Mouse (Mus musculus) limb, embryonic 13.5 days (tissue): Measurements from ENCODE around the gene Rbms3. TPM values are rescaled to one million over a fixed set of nuclear protein-coding genes. Genes with fewer than 3 reads are reported as not detected.

Source experiments
- ATAC-seq: fragments of 200-750 bp; cut with Nextera tagmentation; 2 replicates; pipeline ENCODE4 v1.8.0; 2017; ENCODE audit warnings: low read depth, moderate number of reproducible peaks, moderate TSS enrichment; ENCODE audit not compliant: low FRiP score
- H3K27ac ChIP-seq: fragments of 300-500 bp; sonication (generic); 2 replicates; pipeline ENCODE4 v1.5.1; 2015; ENCODE audit warnings: inconsistent platforms, mild to moderate bottlenecking, moderate library complexity
- H3K27me3 ChIP-seq: fragments of 300-500 bp; sonication (generic); 2 replicates; pipeline ENCODE4 v1.6.1; 2015; ENCODE audit warnings: mild to moderate bottlenecking, inconsistent platforms
- H3K36me3 ChIP-seq: fragments of 300-500 bp; sonication (generic); 2 replicates; pipeline ENCODE4 v1.6.1; 2015; ENCODE audit warnings: inconsistent platforms, mild to moderate bottlenecking, moderate library complexity
- H3K4me1 ChIP-seq: fragments of 300-500 bp; sonication (generic); 2 replicates; pipeline ENCODE4 v1.6.1; 2015; ENCODE audit warnings: inconsistent platforms
- H3K4me2 ChIP-seq: fragments of 300-500 bp; sonication (generic); replicated peaks from 2 replicates; pipeline ENCODE4 v1.6.1; 2015; ENCODE audit warnings: inconsistent platforms, mild to moderate bottlenecking, moderate library complexity
- H3K4me3 ChIP-seq: fragments of 300-500 bp; sonication (generic); 2 replicates; pipeline ENCODE4 v1.5.1; 2015; ENCODE audit warnings: moderate library complexity, mild to moderate bottlenecking, inconsistent platforms
- H3K9ac ChIP-seq: fragments of 300-500 bp; sonication (generic); 2 replicates; pipeline ENCODE4 v1.6.1; 2015; ENCODE audit warnings: mild to moderate bottlenecking, inconsistent platforms
- H3K9me3 ChIP-seq: fragments of 300-500 bp; sonication (generic); 2 replicates; pipeline ENCODE4 v1.6.1; 2016; ENCODE audit warnings: inconsistent platforms
- WGBS: fragments of 180-500 bp; shearing (Covaris S2); methylation state at CpG from one replicate; pipeline ENCODE4 v1.1.7; 2015; 5-methylcytosine and 5-hydroxymethylcytosine counted together
- polyA plus RNA-seq: library from polyadenylated mRNA; unstranded; fragments of >200 nt; fragmentation: Nextera tagmentation; extraction: Ambion mirVana; gene quantifications from 2 replicates; pipeline ENCODE4 v1.2.1, GENCODE M21; 2015

Gene Rbms3
- polyA plus RNA-seq, 1 experiment from 2014 or later: 101 TPM

DNA sequence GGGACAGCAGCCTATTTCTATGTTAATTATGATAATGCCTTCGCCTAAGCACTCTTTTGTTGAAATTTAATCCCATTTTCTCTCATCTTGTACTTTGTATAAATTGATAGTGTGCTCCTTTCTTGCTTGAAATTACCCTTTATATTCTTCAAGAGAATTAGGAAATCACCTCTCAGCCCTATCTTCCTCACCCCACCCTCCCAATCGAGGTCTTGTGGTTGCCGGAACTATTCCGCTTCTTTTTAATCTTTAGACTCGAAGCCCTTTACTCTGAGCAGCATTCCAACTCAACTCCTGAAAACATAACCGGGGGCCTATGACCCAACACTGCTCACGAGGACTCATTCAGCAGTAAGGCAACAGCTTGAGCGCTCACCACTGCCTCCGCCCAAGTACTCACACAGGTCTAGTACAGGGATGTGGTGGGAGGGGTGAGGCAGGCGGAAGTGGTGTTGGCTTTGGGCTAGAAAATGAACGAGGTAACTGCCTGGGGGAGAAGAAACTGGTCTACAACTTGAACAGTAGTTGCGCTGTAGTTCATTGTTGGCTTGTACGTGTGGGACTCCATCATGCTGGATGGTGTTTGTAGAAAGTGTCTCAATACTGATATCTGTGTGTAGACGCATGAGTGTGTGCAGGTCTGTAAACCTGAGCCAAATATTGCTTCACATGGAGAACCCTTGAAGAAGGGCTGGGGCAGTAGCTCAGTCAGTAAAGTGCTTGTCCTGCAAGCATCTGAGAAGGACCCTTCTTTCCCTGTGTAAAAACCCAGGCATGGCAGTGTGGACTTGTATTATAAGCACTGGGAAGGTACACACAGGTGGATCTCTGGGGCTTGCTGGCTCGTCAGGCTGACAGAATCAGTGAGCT lies 331.8 kb downstream of the Rbms3 start:
- Histone ChIP-seq H3K4me3 (no peak overlapping the region), H3K27me3 (no peaks in the 10 kb centered on the region), H3K36me3 (no peaks in the 10 kb centered on the region), H3K9ac (no peak overlapping the region), H3K27ac (no peak overlapping the region), H3K4me1 (no peaks in the 10 kb centered on the region), H3K4me2 (no peak overlapping the region), H3K9me3 (no peaks in the 10 kb centered on the region)
- 55% methylated on average over 15 of the region's 15 CpGs for WGBS
- no peak for ATAC-seq

- ATAC-seq: no peak
- Histone ChIP-seq H3K4me3 (no peak overlapping the region), H3K4me1 (no peaks in the 10 kb centered on the region), H3K9me3 (no peaks in the 10 kb centered on the region), H3K27ac (no peak overlapping the region), H3K9ac (no peak overlapping the region), H3K4me2 (no peak overlapping the region), H3K27me3 (no peaks in the 10 kb centered on the region), H3K36me3 (no peaks in the 10 kb centered on the region)
- WGBS: 80% methylated on average over 15 of the region's 15 CpGs
Observed at GRCm38 (mm10) chr9:117291066-117291850, 338.5 kb downstream of the Rbms3 start.

- H3K9me3 ChIP-seq: no peaks in the 10 kb centered on the region
- WGBS: 79% methylated on average over 12 of the region's 12 CpGs
- no peak for ATAC-seq
- H3K4me2 ChIP-seq: no peak overlapping the region
- H3K9ac ChIP-seq: no peak overlapping the region
- H3K27me3 ChIP-seq: no peaks in the 10 kb centered on the region
- no peak overlapping the region for H3K4me3 ChIP-seq
- no peaks in the 10 kb centered on the region for H3K36me3 ChIP-seq
- H3K27ac ChIP-seq: no peak overlapping the region
- H3K4me1 ChIP-seq: no peaks in the 10 kb centered on the region
Observed at GRCm38 (mm10) chr9:117274846-117275245, 354.9 kb downstream of the Rbms3 start.

- Histone ChIP-seq H3K27ac (no peak overlapping the region), H3K36me3 (no peaks in the 10 kb centered on the region), H3K4me1 (peaks cover 14% of the 10 kb centered on the region), H3K4me2 (no peak overlapping the region), H3K4me3 (no peak overlapping the region), H3K9me3 (no peaks in the 10 kb centered on the region), H3K27me3 (no peaks in the 10 kb centered on the region), H3K9ac (no peak overlapping the region)
- WGBS: 84% methylated on average over 5 of the region's 5 CpGs
- ATAC-seq: no peak
Observed at GRCm38 (mm10) chr9:117259614-117260013, 370.1 kb downstream of the Rbms3 start.

DNA sequence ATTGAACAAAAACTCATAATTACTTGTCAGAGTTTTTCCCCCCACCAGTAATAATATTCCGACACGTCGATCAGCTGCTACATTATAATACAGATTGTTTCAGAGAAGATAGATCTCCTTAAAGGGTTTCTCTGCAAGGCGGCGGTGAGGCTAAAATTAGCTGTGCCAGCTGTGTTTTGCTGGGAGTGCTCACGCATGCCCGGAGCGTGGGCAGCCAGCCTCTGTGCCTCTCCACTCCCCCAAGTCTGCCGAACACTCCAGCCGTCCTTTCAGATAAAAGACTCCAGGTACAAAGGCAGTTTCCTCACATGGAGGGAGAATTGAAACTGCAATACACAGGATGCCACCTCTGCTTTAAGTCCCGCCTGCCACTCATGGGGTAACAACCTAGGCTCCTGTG lies 376.4 kb downstream of the Rbms3 start:
- Histone ChIP-seq H3K9ac (peak overlapping the region; percentile 15; the same call in 1 of the 2 replicates), H3K27me3 (no peaks in the 10 kb centered on the region), H3K4me1 (peaks cover 34% of the 10 kb centered on the region), H3K36me3 (no peaks in the 10 kb centered on the region), H3K27ac (no peak overlapping the region), H3K4me3 (peak overlapping the region; percentile 70), H3K4me2 (peak overlapping the region; percentile 79), H3K9me3 (no peaks in the 10 kb centered on the region)
- ATAC-seq: no peak
- WGBS: 32% methylated on average over 11 of the region's 11 CpGs

GRCm38 (mm10) chr9:117252411-117252861 lies 377.3 kb downstream of the Rbms3 start:
- ATAC-seq: peak; percentile 74
- Histone ChIP-seq H3K9me3 (no peaks in the 10 kb centered on the region), H3K4me2 (peak overlapping the region; percentile 79), H3K36me3 (no peaks in the 10 kb centered on the region), H3K4me3 (peak overlapping the region; percentile 70), H3K27ac (peak overlapping the region; percentile 92), H3K9ac (peak overlapping the region; percentile 89), H3K4me1 (peaks cover 41% of the 10 kb centered on the region), H3K27me3 (no peaks in the 10 kb centered on the region)
- WGBS: 1% methylated on average over 10 of the region's 10 CpGs

GRCm38 (mm10) chr9:117251521-117252368 lies 378.0 kb downstream of the Rbms3 start:
- H3K4me2 ChIP-seq: peak overlapping the region; percentile 79
- H3K4me1 ChIP-seq: peaks cover 48% of the 10 kb centered on the region
- H3K27ac ChIP-seq: peak overlapping the region; percentile 92
- no peaks in the 10 kb centered on the region for H3K36me3 ChIP-seq
- peak; percentile 63 for ATAC-seq
- H3K9me3 ChIP-seq: no peaks in the 10 kb centered on the region
- WGBS: under 1% methylated on average over 29 of the region's 29 CpGs
- no peaks in the 10 kb centered on the region for H3K27me3 ChIP-seq
- H3K4me3 ChIP-seq: peak overlapping the region; percentile 70
- H3K9ac ChIP-seq: peak overlapping the region; percentile 89

DNA sequence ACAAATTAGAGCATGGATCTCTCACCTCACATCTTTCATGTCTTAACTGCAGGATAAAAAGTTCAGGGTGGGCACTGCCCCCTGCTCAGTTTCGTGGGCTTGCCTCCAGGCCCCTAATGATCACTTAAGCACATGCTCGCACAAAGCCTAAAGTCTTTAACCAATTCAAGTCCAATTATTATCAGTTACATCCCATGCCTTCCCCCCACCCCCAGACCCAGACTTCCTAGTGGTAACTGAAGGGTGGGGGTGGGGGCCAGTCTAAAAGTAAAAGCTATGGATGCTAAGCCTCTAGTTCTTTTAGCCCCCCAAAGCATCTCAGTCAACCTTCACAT lies 378.9 kb downstream of the Rbms3 start:
- H3K9me3 ChIP-seq: no peaks in the 10 kb centered on the region
- H3K27ac ChIP-seq: peak overlapping the region; percentile 92
- no peaks in the 10 kb centered on the region for H3K27me3 ChIP-seq
- peak overlapping the region; percentile 79 for H3K4me2 ChIP-seq
- WGBS: 1% methylated on average over 2 of the region's 2 CpGs
- no peak for ATAC-seq
- H3K4me1 ChIP-seq: peaks cover 57% of the 10 kb centered on the region
- H3K9ac ChIP-seq: peak overlapping the region; percentile 89
- H3K36me3 ChIP-seq: no peaks in the 10 kb centered on the region
- peak overlapping the region; percentile 70 for H3K4me3 ChIP-seq

- ATAC-seq: no peak
- WGBS: 10% methylated on average over 13 of the region's 13 CpGs
- H3K27ac ChIP-seq: peak overlapping the region; percentile 92
- H3K4me1 ChIP-seq: peaks cover 61% of the 10 kb centered on the region
- H3K9me3 ChIP-seq: no peaks in the 10 kb centered on the region
- peak overlapping the region; percentile 79 for H3K4me2 ChIP-seq
- H3K4me3 ChIP-seq: peak overlapping the region; percentile 70
- H3K27me3 ChIP-seq: no peaks in the 10 kb centered on the region
- H3K36me3 ChIP-seq: no peaks in the 10 kb centered on the region
- peak overlapping the region; percentile 89 for H3K9ac ChIP-seq
Observed at GRCm38 (mm10) chr9:117250036-117250830, 379.5 kb downstream of the Rbms3 start.

DNA sequence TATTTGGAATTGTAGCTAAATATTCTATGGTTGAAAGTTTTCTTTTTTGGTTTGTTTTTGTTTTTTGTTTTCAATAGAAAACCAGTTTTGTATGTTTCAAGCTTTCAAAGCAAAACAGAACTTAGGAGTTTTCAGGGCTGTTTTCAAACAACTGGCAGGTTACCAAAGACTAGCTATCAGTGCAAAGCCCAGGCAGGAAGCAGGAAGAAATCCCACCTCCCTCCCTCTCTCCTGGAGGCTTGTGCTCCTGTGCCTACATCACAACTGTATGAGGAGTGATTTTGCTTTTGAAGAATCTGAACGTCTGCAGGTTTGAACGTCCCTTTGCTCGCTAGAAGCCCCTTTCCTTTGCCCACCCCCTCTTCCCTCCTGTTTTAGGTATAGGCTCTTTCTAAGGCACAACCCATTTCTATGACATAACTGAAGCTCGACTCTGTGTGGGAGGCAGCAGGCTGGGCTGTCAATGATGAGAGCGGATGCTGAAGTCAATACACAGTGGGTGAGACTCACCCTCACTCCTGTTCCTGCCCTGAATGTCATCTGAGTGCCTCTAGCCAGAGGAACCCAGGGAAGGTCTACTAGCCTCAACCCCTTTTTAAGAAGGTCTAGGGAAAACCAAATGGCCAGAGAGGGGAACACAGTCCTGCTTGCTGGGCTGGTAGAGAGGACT lies 382.3 kb downstream of the Rbms3 start:
- peak overlapping the region; percentile 39 for H3K9ac ChIP-seq
- no peak for ATAC-seq
- peaks cover 12% of the 10 kb centered on the region for H3K36me3 ChIP-seq
- no peaks in the 10 kb centered on the region for H3K27me3 ChIP-seq
- no peaks in the 10 kb centered on the region for H3K9me3 ChIP-seq
- H3K27ac ChIP-seq: peak overlapping the region; percentile 73; the same call in 1 of the 2 replicates
- H3K4me2 ChIP-seq: peak overlapping the region; percentile 79
- 17% methylated on average over 5 of the region's 5 CpGs for WGBS
- H3K4me1 ChIP-seq: peaks cover 50% of the 10 kb centered on the region
- peak overlapping the region; percentile 23 for H3K4me3 ChIP-seq
